Mouse (Mus musculus) megakaryocyte, embryonic 14.5 days (primary cell): ENCODE results near the gene Rims4.

Source experiments
- FLI1 ChIP-seq: IDR thresholded peaks from 2 replicates; pipeline ENCODE4 v1.6.1; 2012; ENCODE audit warnings: low read length, inconsistent platforms, mixed read lengths
- GATA1 ChIP-seq: IDR thresholded peaks from 3 replicates; pipeline ENCODE4 v1.6.1; 2012; ENCODE audit warnings: mixed read lengths, low read length, inconsistent platforms, borderline replicate concordance

- TF ChIP-seq GATA1 (no peak), FLI1 (no peak)
These were observed 21.5 kb downstream of the Rims4 start for GRCm38 (mm10) chr2:163897026-163897425.
